Mouse (Mus musculus) embryonic facial prominence, embryonic 11.5 days (tissue): ENCODE data around the gene Ptprn. TPM values are rescaled to one million over a fixed set of nuclear protein-coding genes. Genes with fewer than 3 reads are reported as not detected.
A peak's percentile ranks its signal among the peaks of the same experiment; 100 is the strongest.

ENCODE experiments used
- ATAC-seq: fragments of 200-750 bp; cut with Nextera tagmentation; replicated peaks from 2 replicates; pipeline ENCODE4 v1.8.0; 2017; ENCODE audit warnings: low read depth; ENCODE audit not compliant: insufficient number of reproducible peaks, low FRiP score, low TSS enrichment
- DNase-seq: peaks from one replicate; pipeline ENCODE4 v3.0.0-alpha.2; 2015; ENCODE audit warnings: low spot score
- H3K27ac ChIP-seq: fragments of 300-500 bp; sonication (generic); replicated peaks from 2 replicates; pipeline ENCODE4 v1.5.1; 2014; ENCODE audit warnings: mild to moderate bottlenecking, low read depth, low read length, control low read depth
- H3K27me3 ChIP-seq: fragments of 300-500 bp; sonication (generic); 2 replicates; pipeline ENCODE4 v1.6.1; 2014; ENCODE audit warnings: mild to moderate bottlenecking, low read length, moderate library complexity, mixed read lengths; ENCODE audit not compliant: control insufficient read depth, insufficient read depth
- H3K36me3 ChIP-seq: fragments of 300-500 bp; sonication (generic); replicated peaks from 2 replicates; pipeline ENCODE4 v1.6.1; 2014; ENCODE audit warnings: low read depth, mild to moderate bottlenecking, low read length, moderate library complexity, mixed read lengths; ENCODE audit not compliant: control insufficient read depth, insufficient read depth
- H3K4me1 ChIP-seq: fragments of 300-500 bp; sonication (generic); 2 replicates; pipeline ENCODE4 v1.6.1; 2014; ENCODE audit warnings: low read length, mixed read lengths; ENCODE audit not compliant: control insufficient read depth, insufficient read depth
- H3K4me2 ChIP-seq: fragments of 300-500 bp; sonication (generic); 2 replicates; pipeline ENCODE4 v1.6.1; 2014; ENCODE audit warnings: low read depth, mild to moderate bottlenecking, control low read depth, low read length, moderate library complexity
- H3K4me3 ChIP-seq: fragments of 300-500 bp; sonication (generic); 2 replicates; pipeline ENCODE4 v1.5.1; 2014; ENCODE audit warnings: low read depth, low read length, control low read depth
- H3K9ac ChIP-seq: fragments of 300-500 bp; sonication (generic); replicated peaks from 2 replicates; pipeline ENCODE4 v1.6.1; 2014; ENCODE audit warnings: mild to moderate bottlenecking, control low read depth, low read length
- H3K9me3 ChIP-seq: fragments of 300-500 bp; sonication (generic); replicated peaks from 2 replicates; pipeline ENCODE4 v1.6.1; 2016; ENCODE audit warnings: mild to moderate bottlenecking, low read length, inconsistent platforms, mixed read lengths; ENCODE audit not compliant: control insufficient read depth
- WGBS: fragments of 180-500 bp; shearing (Covaris S2); extraction: QIAGEN DNeasy Blood & Tissue Kit; methylation state at CpG from one replicate; pipeline ENCODE4 v1.1.7; 2014; 5-methylcytosine and 5-hydroxymethylcytosine counted together
- polyA plus RNA-seq: library from polyadenylated mRNA; unstranded; fragments of >200 nt; fragmentation: Nextera tagmentation; extraction: Ambion mirVana; gene quantifications from 2 replicates; pipeline ENCODE4 v1.2.1, GENCODE M21; 2014

Ptprn gene
- polyA plus RNA-seq: 1.4 and 1.5 TPM in 2 replicates

GRCm38 (mm10) chr1:75264091-75264880 lies at the start of gene Ptprn:
Gene Ptprn, minus strand, starts transcription at chr1:75264502.
- peaks cover 23% of the 10 kb centered on the region for H3K27me3 ChIP-seq
- 11% methylated on average over 32 of the region's 32 CpGs for WGBS
- no peaks in the 10 kb centered on the region for H3K36me3 ChIP-seq
- H3K9me3 ChIP-seq: no peaks in the 10 kb centered on the region
- H3K4me2 ChIP-seq: 0 out of 2 replicates have a peak within 1 kb of the TSS, but pooled peaks have one; percentile 25
- H3K4me3 ChIP-seq: no peak within 1 kb of the TSS
- DNase-seq (no peak), ATAC-seq (0 out of 2 replicates have a peak, but pooled peaks have one; percentile 65)
- H3K27ac ChIP-seq: no peak within 1 kb of the TSS
- H3K4me1 ChIP-seq: no peaks in the 10 kb centered on the region
- H3K9ac ChIP-seq: no peak within 1 kb of the TSS

GRCm38 (mm10) chr1:75311694-75312093 lies 47.4 kb upstream of the Ptprn start:
- WGBS: 95% methylated on average over 6 of the region's 6 CpGs
- H3K36me3 ChIP-seq: no peaks in the 10 kb centered on the region; the same call in none of the 2 replicates
- H3K9ac ChIP-seq: no peak overlapping the region
- no peaks in the 10 kb centered on the region for H3K4me1 ChIP-seq
- no peak overlapping the region for H3K27ac ChIP-seq
- DNase-seq (no peak), ATAC-seq (no peak)
- H3K4me3 ChIP-seq: no peak overlapping the region
- no peak overlapping the region for H3K4me2 ChIP-seq
- H3K9me3 ChIP-seq: no peaks in the 10 kb centered on the region
- H3K27me3 ChIP-seq: no peaks in the 10 kb centered on the region

- Histone ChIP-seq H3K4me1 (no peaks in the 10 kb centered on the region), H3K36me3 (no peaks in the 10 kb centered on the region; the same call in 1 of the 2 replicates), H3K4me2 (no peak overlapping the region), H3K4me3 (no peak overlapping the region), H3K9me3 (no peaks in the 10 kb centered on the region), H3K27me3 (no peaks in the 10 kb centered on the region), H3K27ac (no peak overlapping the region), H3K9ac (no peak overlapping the region)
- ATAC-seq (no peak), DNase-seq (no peak)
- whole genome bisulfite sequencing: 89% methylated on average over 2 of the region's 2 CpGs
These were observed 40.4 kb upstream of the Ptprn start for GRCm38 (mm10) chr1:75304662-75305061.

- no peak overlapping the region for H3K9ac ChIP-seq
- WGBS: 76% methylated on average over 5 of the region's 5 CpGs
- DNase-seq: no peak
These were observed 30.0 kb upstream of the Ptprn start for GRCm38 (mm10) chr1:75294294-75294693.

GRCm38 (mm10) chr1:75293331-75293701 lies 29.0 kb upstream of the Ptprn start:
- Histone ChIP-seq H3K4me2 (no peak overlapping the region), H3K4me3 (no peak overlapping the region), H3K36me3 (no peaks in the 10 kb centered on the region), H3K27me3 (no peaks in the 10 kb centered on the region), H3K9me3 (no peaks in the 10 kb centered on the region), H3K9ac (no peak overlapping the region), H3K4me1 (no peaks in the 10 kb centered on the region), H3K27ac (no peak overlapping the region)
- DNase-seq (no peak), ATAC-seq (no peak)
- WGBS: 78% methylated on average over 5 of the region's 5 CpGs

More at GRCm38 (mm10) chr1:75294294-75294693, 30.0 kb upstream of the Ptprn start:
- Histone ChIP-seq H3K36me3 (no peaks in the 10 kb centered on the region), H3K27ac (no peak overlapping the region), H3K9me3 (no peaks in the 10 kb centered on the region), H3K27me3 (no peaks in the 10 kb centered on the region), H3K4me1 (no peaks in the 10 kb centered on the region), H3K4me3 (no peak overlapping the region), H3K4me2 (no peak overlapping the region)
- no peak for ATAC-seq

- 51% methylated on average over 12 of the region's 12 CpGs for WGBS
- H3K27ac ChIP-seq: no peak overlapping the region; the same call in 1 of the 2 replicates
- no peaks in the 10 kb centered on the region for H3K27me3 ChIP-seq
- DNase-seq: peak; percentile 16
- no peak overlapping the region for H3K4me3 ChIP-seq
- H3K36me3 ChIP-seq: no peaks in the 10 kb centered on the region
- ATAC-seq: no peak
- no peaks in the 10 kb centered on the region for H3K9me3 ChIP-seq
- H3K9ac ChIP-seq: no peak overlapping the region
- no peaks in the 10 kb centered on the region for H3K4me1 ChIP-seq
- no peak overlapping the region for H3K4me2 ChIP-seq
These were observed 28.4 kb upstream of the Ptprn start for GRCm38 (mm10) chr1:75292476-75293330.

- Histone ChIP-seq H3K9ac (no peak overlapping the region), H3K4me1 (no peaks in the 10 kb centered on the region), H3K9me3 (no peaks in the 10 kb centered on the region), H3K27me3 (no peaks in the 10 kb centered on the region), H3K36me3 (no peaks in the 10 kb centered on the region), H3K4me3 (no peak overlapping the region), H3K27ac (no peak overlapping the region), H3K4me2 (no peak overlapping the region)
- WGBS: 91% methylated on average over 8 of the region's 8 CpGs
- DNase-seq (no peak), ATAC-seq (no peak)
These were observed 27.0 kb upstream of the Ptprn start for GRCm38 (mm10) chr1:75291321-75291720.

GRCm38 (mm10) chr1:75290582-75290981 lies 26.3 kb upstream of the Ptprn start:
- ATAC-seq (no peak), DNase-seq (peak; percentile 55)
- no peak overlapping the region for H3K4me3 ChIP-seq
- H3K4me1 ChIP-seq: no peaks in the 10 kb centered on the region
- no peak overlapping the region for H3K4me2 ChIP-seq
- H3K36me3 ChIP-seq: no peaks in the 10 kb centered on the region
- H3K9ac ChIP-seq: no peak overlapping the region
- H3K9me3 ChIP-seq: no peaks in the 10 kb centered on the region
- no peak overlapping the region for H3K27ac ChIP-seq
- H3K27me3 ChIP-seq: no peaks in the 10 kb centered on the region
